Mouse (Mus musculus) kidney, postnatal 14 days (tissue): Measurements from ENCODE around the gene Nfe2.
A peak's percentile ranks its signal among the peaks of the same experiment; 100 is the strongest.
"Not testable (repeated sequence)": the region's sequence is repeated elsewhere in the genome, so short reads cannot be mapped to it uniquely, and the experiment has no call there.

Experiments
- DNase-seq: peaks from one replicate; pipeline ENCODE4 v3.0.0; 2022; ENCODE audit warnings: mixed read lengths

The Nfe2 gene

DNA sequence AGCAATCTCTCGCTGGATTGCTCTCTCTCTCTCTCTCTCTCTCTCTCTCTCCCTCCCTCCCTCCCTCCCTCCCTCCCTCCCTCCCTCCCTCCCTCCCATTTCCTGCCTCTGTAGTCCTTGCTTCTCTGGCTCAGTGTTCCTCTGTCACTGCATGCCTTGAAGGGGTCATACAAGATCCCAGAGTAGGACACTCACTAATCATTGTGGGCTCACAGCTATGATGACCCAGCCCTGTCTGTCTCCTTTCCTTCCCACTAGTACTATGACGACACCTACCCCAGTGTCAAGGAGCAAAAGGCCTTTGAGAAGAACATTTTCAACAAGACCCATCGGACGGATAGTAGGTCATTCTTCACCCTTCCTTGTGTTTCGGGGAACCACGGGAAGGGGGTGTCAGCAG is 32.2 kb upstream of the Nfe2 start:
- no peak for DNase-seq

DNA sequence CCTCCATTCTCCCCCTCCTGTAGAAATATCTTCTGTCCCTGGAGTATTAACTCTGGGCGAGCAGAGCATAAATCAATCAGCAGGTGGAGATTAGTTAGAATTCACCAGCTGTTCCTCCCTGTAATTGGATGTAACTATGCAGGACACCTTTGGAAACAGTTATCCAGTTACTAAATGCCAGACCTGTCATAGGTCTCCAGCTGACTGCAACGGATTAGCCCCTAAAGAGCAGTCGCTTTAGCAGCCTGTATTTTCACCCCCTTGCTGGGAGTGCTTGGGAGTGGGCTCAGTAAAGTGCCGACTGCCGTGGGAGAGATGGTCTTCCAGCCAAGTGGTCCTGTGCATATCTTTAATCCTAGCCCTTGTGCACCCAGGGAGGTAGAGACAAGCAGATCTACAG is 31.4 kb upstream of the Nfe2 start:
- DNase-seq, result no peak

DNA sequence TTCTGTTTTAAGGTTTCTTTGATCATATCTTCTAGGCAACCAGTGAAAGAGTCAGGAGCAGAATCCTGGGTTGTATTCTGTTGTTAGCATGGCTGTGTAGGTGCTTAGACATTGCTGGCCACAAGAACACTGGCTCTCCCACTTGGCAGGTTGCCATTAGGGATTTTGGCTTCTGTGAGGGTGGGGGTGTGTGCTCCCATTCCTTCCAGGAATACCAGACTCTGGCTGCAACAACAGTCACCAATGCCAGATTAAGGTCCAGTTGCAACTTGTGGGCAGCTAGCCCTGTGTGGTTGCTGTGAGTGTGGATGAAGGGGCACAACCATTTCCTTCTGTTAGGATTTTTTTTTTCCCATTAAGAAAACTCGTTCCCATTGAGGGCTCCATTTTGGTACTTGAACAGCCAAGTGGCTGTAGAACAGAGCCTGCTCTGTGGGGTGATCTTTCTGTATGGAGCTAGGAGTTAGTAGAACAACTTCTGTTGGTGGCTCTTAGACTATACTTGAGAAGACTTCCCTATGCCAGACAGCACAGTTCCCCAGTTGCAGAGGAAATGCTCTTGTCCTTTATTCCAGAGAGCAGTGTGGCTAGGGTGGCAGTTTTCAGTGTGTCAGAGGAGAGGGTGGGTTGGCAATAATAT is 27.7 kb upstream of the Nfe2 start:
- peak; percentile 60 for DNase-seq

DNA sequence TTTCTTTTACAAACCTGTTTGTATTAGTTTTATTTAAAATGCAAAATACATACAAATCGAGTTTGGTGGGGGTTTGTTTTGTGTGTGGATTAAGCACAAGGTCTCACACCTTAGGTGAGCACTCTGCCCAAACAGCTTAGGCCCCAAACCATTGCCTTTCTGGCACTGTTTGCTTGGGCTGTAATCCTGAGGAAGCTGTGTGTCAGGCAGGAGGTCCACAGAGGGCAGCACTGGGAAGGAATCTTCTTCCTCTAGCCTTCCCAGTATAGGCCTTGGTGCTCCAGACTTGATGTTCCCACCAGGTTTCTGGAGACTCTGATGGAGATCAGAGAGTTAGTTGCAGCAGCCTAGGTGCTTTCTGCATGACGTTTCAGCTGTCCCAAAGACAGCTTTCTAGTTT is 26.4 kb upstream of the Nfe2 start:
- DNase-seq, result no peak

DNA sequence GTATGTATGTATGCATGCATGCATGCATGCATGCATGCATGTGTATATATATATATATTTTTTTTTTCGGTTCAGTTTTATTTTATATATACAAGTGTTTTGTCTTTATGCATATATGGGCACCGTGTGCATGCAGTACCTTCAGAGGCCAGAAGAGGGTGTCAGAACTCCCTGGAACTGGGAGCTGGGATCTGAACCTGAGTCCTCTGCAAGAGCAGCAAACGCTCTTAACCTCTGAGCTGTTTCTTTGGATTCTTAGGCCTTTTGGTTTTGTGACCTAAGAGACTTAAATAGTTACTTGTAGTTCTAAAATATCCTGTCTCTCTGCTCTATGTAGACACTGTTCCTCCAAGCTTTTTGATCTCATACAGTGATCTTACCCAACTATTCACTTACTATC is 25.9 kb upstream of the Nfe2 start:
- DNase-seq, result peak; percentile 60

DNA sequence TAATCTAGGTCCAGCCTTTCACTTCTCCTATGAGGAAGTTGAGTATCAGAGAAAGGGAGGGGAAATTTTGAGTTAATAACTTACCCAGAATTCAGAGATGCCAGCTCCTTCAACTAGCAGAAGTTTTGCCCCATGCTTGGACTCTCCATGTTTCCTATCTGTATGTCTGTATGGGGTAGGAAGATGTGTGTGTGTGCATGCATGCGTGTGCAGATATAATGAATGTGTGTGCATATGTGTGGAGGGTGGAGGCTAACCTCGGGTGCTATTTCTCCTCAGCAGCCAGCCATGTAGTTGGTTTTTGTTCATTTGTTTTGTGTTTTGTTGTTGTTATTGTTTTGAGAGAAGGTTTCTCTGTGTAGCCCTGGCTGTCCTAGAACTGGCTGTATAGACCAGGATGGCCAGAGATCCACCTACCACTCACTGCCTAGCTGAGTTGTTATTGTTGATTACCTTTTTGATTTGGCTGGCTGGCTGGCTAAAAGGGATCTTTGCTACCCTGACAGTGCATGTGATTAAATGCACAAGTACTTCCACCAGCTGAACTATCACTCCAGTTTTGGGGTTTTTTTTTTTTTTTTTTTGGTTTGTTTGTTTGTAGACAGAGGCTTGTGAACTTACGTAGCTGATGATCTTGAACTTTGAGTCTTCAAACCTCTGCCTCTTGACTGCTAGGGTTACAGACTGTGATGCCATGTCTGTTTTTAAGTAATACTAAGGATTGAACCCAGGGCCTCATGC is 23.4 kb upstream of the Nfe2 start:
- no peak for DNase-seq

DNA sequence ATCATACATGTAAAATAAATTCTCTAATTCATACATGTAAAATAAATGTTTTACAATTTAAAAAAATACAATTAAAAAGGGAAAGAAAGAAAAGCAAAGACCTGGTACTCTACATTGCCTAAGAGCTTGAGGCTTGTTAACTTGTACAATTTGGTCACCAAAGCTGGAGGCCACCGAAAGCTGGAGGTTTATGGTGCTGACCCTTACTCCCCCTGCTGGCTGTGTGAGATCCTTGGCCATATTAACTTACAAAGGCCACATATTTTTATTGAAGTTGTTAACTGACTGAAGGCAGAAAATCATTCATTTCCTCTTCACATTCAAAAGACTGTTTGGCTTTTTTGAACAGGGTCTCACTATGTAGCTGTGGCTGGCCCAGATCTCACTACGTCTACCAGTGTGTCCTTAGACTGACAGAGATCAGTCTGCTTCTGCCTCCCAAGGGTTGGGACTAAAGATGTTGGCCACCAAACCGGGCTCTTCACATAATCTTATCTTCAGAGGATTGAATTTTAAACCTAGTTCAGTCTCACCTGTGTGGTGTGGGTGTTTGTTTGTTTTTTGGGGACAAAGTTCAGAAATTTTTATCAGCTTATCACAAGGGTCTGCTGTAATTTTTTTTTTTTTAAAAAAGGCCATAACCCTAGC is 22.7 kb upstream of the Nfe2 start:
- no peak for DNase-seq

DNA sequence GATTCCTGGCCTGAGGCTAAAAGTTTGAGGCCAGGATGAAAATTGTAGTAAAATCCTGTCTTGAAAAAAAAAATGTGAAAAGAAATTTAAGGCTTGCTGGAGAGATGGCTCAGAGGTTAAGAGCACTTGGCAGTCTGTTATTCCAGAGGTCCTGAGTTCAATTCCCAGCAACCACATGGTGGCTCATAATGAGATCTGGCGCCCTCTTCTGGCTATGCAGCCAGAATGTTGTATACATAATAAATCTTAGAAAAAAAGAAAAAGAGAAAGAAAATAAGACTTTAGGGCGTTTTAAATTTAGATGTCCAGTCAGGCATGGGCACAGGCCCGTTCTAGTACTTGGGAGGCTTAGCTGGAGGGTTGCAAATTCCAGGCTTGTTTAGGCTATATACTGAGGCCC is 21.5 kb upstream of the Nfe2 start:
- peak; percentile 57 for DNase-seq

DNA sequence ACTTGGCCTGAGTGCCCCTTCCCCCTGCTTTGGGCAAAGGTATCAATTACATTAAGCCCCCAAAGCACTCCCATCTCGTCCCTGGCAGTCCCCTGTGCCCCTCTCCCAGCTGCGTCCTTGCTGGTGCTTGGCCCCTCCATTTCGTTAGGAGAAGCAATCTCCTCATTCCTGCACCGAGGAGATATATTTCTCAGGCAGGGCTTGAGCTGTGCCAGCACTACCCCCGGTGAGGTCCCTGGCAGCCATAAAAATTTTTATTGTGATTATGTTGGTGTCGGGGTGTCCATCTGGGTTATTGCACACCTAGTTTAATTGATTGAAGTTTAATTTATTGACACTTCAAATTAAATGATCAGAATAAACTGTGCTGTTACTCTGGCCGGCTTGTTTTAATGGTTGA is 19.7 kb upstream of the Nfe2 start:
- DNase-seq, result no peak

DNA sequence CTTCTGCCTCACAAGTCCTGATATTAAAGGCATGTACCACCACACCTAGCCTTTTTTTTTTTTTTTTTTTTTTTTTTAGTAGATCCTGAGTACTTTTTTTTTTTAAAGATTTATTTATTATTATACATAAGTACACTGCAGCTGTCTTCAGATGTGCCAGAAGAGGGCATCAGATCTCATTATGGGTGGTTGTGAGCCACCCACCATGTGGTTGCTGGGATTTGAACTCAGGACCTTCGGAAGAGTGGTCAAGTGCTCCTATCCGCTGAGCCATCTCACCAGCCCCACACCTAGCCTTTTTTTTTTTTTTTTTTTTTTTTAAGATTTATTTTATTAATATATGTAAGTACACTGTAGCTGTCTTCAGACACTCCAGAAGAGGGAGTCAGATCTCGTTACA is 17.7 kb upstream of the Nfe2 start:
- DNase-seq, result not testable (repeated sequence)

DNA sequence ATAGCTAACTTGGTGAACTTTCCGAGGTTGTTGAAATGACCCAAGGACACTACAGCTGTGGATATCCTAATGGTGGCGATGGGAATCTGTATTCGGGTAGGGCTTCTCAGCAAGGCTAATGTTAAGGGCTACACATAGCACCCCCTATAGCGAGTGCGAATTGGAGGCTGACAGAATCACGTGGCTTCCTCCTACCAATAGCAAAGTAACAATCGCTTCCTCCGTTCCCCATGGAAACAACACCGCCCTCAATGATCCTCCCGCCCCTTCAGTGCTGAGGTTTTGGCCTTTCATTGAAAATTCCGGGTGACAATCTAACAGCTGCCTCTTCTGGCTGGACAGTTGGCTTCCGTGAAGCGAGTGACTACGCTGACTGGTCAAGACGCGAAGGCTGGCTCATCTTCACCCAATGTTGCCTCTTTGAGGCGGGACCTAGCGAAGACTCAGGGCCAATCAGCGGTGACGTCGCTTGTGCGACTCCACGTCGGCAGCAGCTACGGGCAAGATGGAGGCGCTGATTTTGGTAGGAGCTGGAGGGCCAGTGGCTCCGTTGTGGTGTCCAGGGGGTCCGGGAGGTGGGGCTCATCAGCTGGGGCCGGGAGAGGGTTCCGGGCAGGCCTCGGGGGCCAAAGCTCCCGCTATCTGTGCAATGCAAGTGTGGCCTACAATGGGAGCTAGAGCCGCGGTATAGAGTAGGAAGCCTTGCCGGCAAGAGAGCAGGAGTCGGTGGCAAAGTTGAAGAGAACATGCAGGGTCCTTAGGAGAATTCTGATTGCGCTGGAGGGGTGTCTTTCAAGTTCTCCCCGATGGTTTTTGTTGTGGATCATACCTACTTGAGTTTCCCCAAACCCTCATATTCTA is 14.4 kb upstream of the Nfe2 start, which contains the start of gene Copz1:
Gene Copz1, plus strand, starts transcription at position 296 of the 861 bp plus-strand sequence.
- peak; percentile 98 for DNase-seq

DNA sequence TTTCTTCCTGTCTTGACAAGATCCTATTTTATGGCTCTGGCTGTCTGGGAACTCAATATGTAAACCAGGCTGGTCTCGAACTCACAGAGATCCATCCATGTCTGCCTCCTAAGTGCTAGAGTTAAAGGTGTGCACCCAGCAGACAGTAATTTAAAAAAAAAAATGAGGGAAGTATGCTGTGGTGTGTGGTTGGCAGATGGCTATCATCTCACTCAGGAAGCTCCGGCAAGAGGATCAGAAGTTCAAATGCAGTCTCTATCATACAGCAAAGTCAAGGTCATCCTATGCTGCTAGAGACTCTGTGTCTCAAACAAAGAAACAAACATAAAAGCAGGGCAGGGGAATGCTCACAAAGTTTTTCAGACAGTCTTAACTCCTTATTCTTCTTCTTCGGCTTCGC is 10.7 kb upstream of the Nfe2 start:
- DNase-seq, result no peak

DNA sequence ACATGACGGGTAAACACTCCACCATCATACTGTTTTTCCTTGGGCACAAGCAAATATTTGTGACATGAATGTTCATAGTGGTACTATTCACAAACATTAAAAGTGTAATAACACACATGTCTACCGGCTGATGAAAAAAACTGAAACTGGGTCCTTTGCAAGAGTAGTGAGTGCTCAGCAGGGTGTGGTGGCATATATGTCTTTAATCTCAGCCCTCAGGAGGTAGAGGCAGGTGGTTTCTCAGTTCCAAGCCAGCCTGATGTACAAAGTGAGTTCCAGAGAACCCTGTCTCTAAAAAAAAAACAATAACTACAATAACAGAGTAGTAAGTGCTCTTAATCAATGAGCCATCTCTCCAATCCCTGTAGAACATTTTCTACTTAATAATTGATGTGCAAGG is 6.6 kb upstream of the Nfe2 start:
- no peak for DNase-seq

DNA sequence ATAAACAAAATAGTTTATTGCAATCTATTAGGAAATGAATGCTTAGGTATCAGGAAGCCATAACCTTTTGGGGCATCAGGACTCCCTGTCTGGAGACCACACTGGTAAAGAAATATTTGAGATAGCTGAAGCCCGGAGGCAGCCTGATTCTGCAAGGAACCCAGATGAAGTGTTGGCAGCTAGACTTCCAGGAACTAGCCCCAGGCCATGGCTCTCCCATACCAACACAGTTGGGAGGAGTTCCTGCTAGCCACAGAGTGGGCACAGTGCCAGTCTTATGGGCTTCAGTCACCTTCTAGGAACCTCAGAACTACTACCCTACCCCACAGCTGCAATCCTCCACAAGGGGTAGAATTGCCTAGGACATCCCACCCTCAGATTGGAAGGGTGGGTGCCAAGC is 1.8 kb upstream of the Nfe2 start:
- DNase-seq, result peak; percentile 41

DNA sequence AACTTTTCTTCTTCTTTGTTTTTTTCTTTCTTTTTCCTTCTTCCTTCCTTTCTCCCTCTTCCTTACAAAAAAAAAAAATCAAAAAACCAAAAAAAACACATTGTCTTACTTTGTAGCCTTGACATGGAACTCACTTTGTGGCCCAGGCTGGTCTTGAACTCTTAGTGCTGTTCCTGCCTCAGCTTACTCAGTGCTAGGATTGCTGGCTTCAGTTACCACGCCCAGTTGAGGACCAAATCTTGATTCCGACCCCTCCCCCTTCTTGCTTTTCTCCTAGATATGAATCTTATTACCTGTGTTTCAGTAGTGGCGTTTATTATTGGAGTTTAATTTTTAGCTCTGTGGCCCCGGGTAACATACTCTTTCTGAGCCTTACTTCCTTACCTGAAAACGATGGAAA is 959 bp upstream of the Nfe2 start:
- no peak for DNase-seq

DNA sequence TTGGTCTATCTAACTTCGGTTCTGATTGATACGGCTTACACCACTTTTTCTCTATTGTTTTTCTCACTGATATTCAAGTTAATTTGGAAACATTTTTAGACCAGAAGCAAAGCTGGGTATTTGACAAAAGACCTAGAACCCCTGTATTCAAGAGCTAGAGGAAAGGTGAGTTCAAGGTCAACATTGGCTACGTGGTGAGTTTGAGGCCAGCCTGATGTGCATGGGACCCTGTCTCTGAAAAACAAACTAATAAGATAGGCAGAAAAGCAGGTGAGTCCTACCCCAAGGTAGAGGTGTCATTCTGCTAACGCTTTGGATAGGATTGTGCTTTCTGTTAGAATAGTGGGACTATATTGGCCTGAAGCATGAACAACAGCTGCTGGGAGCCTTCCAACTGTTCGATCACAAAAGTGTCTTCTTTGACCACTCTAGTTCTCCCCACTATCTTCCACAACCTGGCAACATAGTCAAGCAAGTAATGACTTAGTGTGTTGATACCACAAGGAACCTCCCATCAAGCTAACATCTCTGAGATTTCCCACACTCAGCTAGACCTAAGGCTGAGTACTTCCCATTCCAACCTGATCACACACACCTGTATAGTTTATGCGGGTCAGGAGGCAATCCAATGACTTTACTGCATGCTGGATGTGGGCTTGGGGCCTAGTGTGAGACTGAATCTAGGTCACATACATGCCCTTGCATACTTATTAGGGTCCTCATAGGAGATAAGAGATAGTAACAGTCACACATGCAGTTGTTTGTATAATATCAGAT is 1.8 kb downstream of the Nfe2 start:
- no peak for DNase-seq

DNA sequence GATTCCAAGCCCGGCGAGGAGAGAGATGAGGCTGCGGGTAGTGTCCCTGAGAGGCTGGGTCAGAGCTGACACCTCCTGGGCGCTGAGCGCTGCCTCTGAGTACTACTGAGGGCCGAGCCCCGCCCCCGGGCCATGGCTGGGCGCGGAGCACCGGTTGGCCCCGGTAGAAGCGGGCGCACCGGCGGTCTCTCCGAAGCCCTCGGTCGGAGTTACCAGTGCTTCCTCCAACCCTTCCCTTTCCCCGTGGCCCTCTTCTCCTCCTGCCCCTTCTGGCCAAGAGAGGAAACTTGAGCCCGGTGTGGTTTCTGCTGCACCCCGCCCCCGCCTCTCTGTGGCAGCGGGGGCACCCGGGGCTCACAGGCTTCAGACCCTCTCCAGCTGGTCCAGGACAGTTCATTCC is 3.0 kb downstream of the Nfe2 start:
- peak; percentile 57 for DNase-seq

DNA sequence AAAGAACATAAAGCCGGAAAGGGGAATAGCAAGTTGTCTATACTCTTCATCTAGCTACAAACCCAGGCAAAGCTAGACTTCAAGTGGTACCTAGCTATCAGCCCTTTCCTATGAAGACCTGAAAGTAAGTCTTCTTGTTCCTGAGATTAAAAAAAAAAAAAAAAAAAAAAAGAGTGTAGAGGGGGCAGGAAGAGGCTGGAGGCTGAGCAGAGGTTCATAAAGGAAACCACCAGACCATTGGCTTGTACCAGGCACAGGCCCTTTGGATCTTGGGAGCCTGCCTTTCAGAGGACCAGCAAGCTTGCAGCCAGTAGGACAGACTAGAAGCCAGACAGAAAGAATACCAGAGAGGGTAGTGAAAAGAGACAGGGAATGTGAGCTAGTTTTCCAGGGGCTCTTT is 4.9 kb downstream of the Nfe2 start:
- no peak for DNase-seq

DNA sequence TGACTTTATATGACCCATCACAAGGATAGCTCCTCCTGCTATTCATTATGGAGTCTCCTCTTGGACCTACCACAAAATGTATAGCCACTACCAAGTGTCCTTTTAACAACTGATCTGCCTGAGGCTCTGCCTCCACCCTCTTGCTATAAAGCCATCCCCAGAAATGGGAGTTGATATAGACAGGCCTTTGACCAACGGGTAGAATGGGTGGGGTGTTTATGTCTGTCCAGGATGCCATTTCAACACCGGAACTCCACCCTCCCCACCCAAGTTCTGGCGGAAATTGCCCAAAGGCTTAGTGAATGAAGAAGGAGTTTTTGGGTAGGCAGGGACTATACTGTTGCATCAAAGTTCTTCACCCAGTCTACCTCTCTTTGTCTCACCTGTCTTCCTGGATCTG is 5.5 kb downstream of the Nfe2 start:
- no peak for DNase-seq

DNA sequence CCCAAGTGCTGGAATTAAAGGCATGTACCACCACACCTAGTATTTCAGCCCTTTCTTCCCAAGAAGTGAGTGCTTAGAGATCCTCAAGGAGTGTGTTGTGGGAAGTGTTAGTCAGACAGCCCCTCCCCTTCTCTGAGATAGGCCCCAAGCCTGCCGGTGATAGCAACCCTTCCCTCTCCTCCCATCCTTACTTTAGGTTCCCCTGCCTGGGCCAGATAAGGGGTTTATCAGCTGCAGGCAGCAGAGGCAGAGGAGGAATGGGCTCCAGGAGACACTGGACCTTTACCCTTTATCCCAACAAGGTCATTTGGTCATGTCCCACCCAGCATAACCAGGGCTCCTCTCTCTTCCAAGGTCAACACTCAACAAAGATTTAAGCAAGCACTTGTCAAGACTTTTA is 6.6 kb downstream of the Nfe2 start:
- no peak for DNase-seq

DNA sequence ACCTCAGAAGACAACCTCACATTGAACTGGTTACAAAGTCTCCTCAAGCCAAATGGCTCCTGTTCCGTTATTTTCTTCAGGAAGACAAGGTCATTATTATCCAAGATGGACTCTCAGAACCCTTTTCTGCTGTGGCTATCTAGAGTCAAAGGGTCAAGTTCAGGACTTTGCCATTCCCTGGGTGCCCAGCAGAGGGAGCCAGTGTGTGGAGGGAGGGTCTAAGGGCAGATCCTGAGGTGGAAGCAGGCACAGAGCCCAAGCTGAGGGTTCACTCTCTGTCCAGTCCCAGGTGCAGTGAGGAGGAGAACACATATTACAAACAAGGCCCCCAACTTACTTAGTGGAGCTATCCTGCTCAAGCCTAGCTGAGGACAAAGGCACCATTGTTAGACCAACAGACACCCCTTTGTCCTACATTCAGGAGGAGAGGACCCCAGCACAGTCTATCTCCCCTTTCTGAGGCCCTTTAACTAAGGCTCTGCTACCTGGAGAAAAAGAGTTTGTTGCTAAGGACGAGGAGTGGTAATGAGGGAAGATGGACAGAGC is 7.9 kb downstream of the Nfe2 start:
- DNase-seq, result peak; percentile 68

DNA sequence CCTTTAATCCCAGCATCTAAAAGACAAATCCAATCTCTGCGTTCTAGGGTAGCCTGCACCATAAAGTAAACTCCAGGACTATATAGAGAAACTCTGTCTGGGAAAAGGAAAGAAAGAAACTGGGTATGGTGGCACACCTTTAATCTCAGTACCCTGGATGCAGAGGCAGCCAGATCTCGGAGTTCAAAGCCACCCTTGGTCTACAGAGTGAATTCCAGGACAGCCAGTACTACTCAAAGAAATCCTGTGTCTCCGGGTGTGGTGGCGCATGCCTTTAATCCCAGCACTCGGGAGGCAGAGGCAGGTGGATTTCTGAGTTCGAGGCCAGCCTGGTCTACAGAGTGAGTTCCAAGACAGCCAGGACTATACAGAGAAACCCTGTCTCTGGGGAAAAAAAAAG is 8.7 kb downstream of the Nfe2 start:
- not testable (repeated sequence) for DNase-seq
